Mouse (Mus musculus) heart, embryonic 10.5 days (tissue): ENCODE data around the gene Spo11. TPM values are rescaled to one million over a fixed set of nuclear protein-coding genes. Genes with fewer than 3 reads are reported as not detected.

ENCODE experiments used
- DNase-seq: peaks from one replicate; pipeline ENCODE4 v3.0.0-alpha.2; 2017; ENCODE audit warnings: low spot score
- H3K27ac ChIP-seq: fragments of 300-500 bp; sonication (generic); 2 replicates; pipeline ENCODE4 v1.5.1; 2016; ENCODE audit warnings: mild to moderate bottlenecking
- H3K27me3 ChIP-seq: fragments of 300-500 bp; sonication (generic); 2 replicates; pipeline ENCODE4 v1.6.1; 2016; ENCODE audit warnings: mild to moderate bottlenecking; ENCODE audit not compliant: poor library complexity, insufficient read depth, severe bottlenecking
- H3K36me3 ChIP-seq: fragments of 300-500 bp; sonication (generic); 2 replicates; pipeline ENCODE4 v1.6.1; 2016; ENCODE audit warnings: mild to moderate bottlenecking, moderate library complexity
- H3K4me1 ChIP-seq: fragments of 300-500 bp; sonication (generic); 2 replicates; pipeline ENCODE4 v1.6.1; 2016; ENCODE audit warnings: mild to moderate bottlenecking
- H3K4me3 ChIP-seq: fragments of 300-500 bp; sonication (generic); 2 replicates; pipeline ENCODE4 v1.5.1; 2016; ENCODE audit warnings: mild to moderate bottlenecking, moderate library complexity
- H3K9me3 ChIP-seq: fragments of 300-500 bp; sonication (generic); 2 replicates; pipeline ENCODE4 v1.6.1; 2016; ENCODE audit warnings: mild to moderate bottlenecking, moderate library complexity
- WGBS: fragments of 180-500 bp; shearing (Covaris S2); methylation state at CpG from one replicate; pipeline ENCODE4 v1.1.7; 2016; 5-methylcytosine and 5-hydroxymethylcytosine counted together
- polyA plus RNA-seq: library from polyadenylated mRNA; unstranded; fragments of >200 nt; fragmentation: Nextera tagmentation; extraction: Ambion mirVana; gene quantifications from 2 replicates; pipeline ENCODE4 v1.2.1, GENCODE M21; 2016

Spo11 gene
- polyA plus RNA-seq, 1 experiment from 2014 or later = 0.20 TPM

- WGBS = 76% methylated on average over 5 of the region's 5 CpGs
Observed at GRCm38 (mm10) chr2:172966480-172966879, 11.0 kb upstream of the Spo11 start.

GRCm38 (mm10) chr2:172971865-172972264 lies 5.6 kb upstream of the Spo11 start:
- 87% methylated on average over 2 of the region's 2 CpGs for WGBS
- no peaks in the 10 kb centered on the region for H3K27me3 ChIP-seq
- peaks cover 27% of the 10 kb centered on the region for H3K4me1 ChIP-seq
- H3K27ac ChIP-seq = no peak overlapping the region
- no peaks in the 10 kb centered on the region for H3K9me3 ChIP-seq
- H3K4me3 ChIP-seq = no peak overlapping the region
- no peak for DNase-seq
- no peaks in the 10 kb centered on the region for H3K36me3 ChIP-seq

More at GRCm38 (mm10) chr2:172966480-172966879, 11.0 kb upstream of the Spo11 start:
- no peak for DNase-seq
- no peaks in the 10 kb centered on the region for H3K36me3 ChIP-seq
- H3K27me3 ChIP-seq = no peaks in the 10 kb centered on the region
- H3K4me3 ChIP-seq = no peak overlapping the region
- no peaks in the 10 kb centered on the region for H3K9me3 ChIP-seq
- no peak overlapping the region for H3K27ac ChIP-seq
- peaks cover 16% of the 10 kb centered on the region for H3K4me1 ChIP-seq

GRCm38 (mm10) chr2:172973806-172974565 lies 3.5 kb upstream of the Spo11 start:
- H3K4me3 ChIP-seq = no peak overlapping the region
- no peaks in the 10 kb centered on the region for H3K36me3 ChIP-seq
- H3K9me3 ChIP-seq = no peaks in the 10 kb centered on the region
- peaks cover 40% of the 10 kb centered on the region for H3K4me1 ChIP-seq
- 17% methylated on average over 7 of the region's 7 CpGs for WGBS
- no peak for DNase-seq
- no peaks in the 10 kb centered on the region; the same call in 1 of the 2 replicates for H3K27me3 ChIP-seq
- H3K27ac ChIP-seq = no peak overlapping the region

GRCm38 (mm10) chr2:172974701-172975100 lies 2.8 kb upstream of the Spo11 start:
- no peak for DNase-seq
- 40% methylated on average over 7 of the region's 7 CpGs for WGBS
- peaks cover 40% of the 10 kb centered on the region for H3K4me1 ChIP-seq
- no peaks in the 10 kb centered on the region for H3K9me3 ChIP-seq
- H3K27me3 ChIP-seq = no peaks in the 10 kb centered on the region; the same call in 1 of the 2 replicates
- H3K4me3 ChIP-seq = no peak overlapping the region
- H3K27ac ChIP-seq = no peak overlapping the region
- H3K36me3 ChIP-seq = no peaks in the 10 kb centered on the region

- no peak for DNase-seq
- Histone ChIP-seq H3K9me3 (no peaks in the 10 kb centered on the region), H3K27me3 (no peaks in the 10 kb centered on the region; the same call in 1 of the 2 replicates), H3K27ac (no peak overlapping the region), H3K4me3 (no peak overlapping the region), H3K4me1 (peaks cover 40% of the 10 kb centered on the region), H3K36me3 (no peaks in the 10 kb centered on the region)
- WGBS = 67% methylated on average over 6 of the region's 6 CpGs
Observed at GRCm38 (mm10) chr2:172975159-172975558, 2.3 kb upstream of the Spo11 start.

GRCm38 (mm10) chr2:172976661-172977238 lies 750 bp upstream of the Spo11 start:
- H3K27me3 ChIP-seq = no peaks in the 10 kb centered on the region; the same call in 1 of the 2 replicates
- H3K36me3 ChIP-seq = no peaks in the 10 kb centered on the region
- peak overlapping the region; percentile 83 for H3K27ac ChIP-seq
- H3K4me1 ChIP-seq = peaks cover 40% of the 10 kb centered on the region
- H3K9me3 ChIP-seq = no peaks in the 10 kb centered on the region
- WGBS = 30% methylated on average over 7 of the region's 7 CpGs
- H3K4me3 ChIP-seq = peak overlapping the region; percentile 47; the same call in 1 of the 2 replicates
- no peak for DNase-seq

- no peak for DNase-seq
- Histone ChIP-seq H3K27ac (peak overlapping the region; percentile 83; the same call in 1 of the 2 replicates), H3K36me3 (no peaks in the 10 kb centered on the region), H3K4me3 (no peak overlapping the region), H3K9me3 (no peaks in the 10 kb centered on the region), H3K27me3 (no peaks in the 10 kb centered on the region; the same call in 1 of the 2 replicates), H3K4me1 (peaks cover 46% of the 10 kb centered on the region)
- 45% methylated on average over 4 of the region's 4 CpGs for WGBS
Observed at GRCm38 (mm10) chr2:172978131-172978633, 682 bp downstream of the Spo11 start.

- Histone ChIP-seq H3K36me3 (no peaks in the 10 kb centered on the region), H3K9me3 (no peaks in the 10 kb centered on the region), H3K4me1 (peaks cover 35% of the 10 kb centered on the region), H3K4me3 (no peak overlapping the region), H3K27ac (no peak overlapping the region), H3K27me3 (no peaks in the 10 kb centered on the region; the same call in 1 of the 2 replicates)
- 88% methylated on average over 43 of the region's 43 CpGs for WGBS
- no peak for DNase-seq
Observed at GRCm38 (mm10) chr2:172979666-172980345, 2.3 kb downstream of the Spo11 start.

GRCm38 (mm10) chr2:172982776-172983561 lies 5.5 kb downstream of the Spo11 start:
- Histone ChIP-seq H3K27me3 (peaks cover 8% of the 10 kb centered on the region), H3K4me3 (no peak overlapping the region), H3K9me3 (no peaks in the 10 kb centered on the region), H3K27ac (no peak overlapping the region), H3K36me3 (no peaks in the 10 kb centered on the region), H3K4me1 (peaks cover 11% of the 10 kb centered on the region)
- DNase-seq = no peak
- 30% methylated on average over 9 of the region's 9 CpGs for WGBS

- Histone ChIP-seq H3K27me3 (peaks cover 6% of the 10 kb centered on the region; the same call in 1 of the 2 replicates), H3K36me3 (no peaks in the 10 kb centered on the region), H3K27ac (no peak overlapping the region), H3K9me3 (no peaks in the 10 kb centered on the region), H3K4me3 (no peak overlapping the region), H3K4me1 (peaks cover 9% of the 10 kb centered on the region)
- WGBS = 73% methylated on average over 6 of the region's 6 CpGs
- no peak for DNase-seq
Observed at GRCm38 (mm10) chr2:172990161-172990560, 12.7 kb downstream of the Spo11 start.

- H3K27ac ChIP-seq = no peak overlapping the region; the same call in 1 of the 2 replicates
- no peak overlapping the region for H3K4me3 ChIP-seq
- no peak for DNase-seq
- H3K27me3 ChIP-seq = no peaks in the 10 kb centered on the region
- H3K4me1 ChIP-seq = peaks cover 19% of the 10 kb centered on the region
- WGBS = 17% methylated on average over 4 of the region's 4 CpGs
- peaks cover under 1% of the 10 kb centered on the region; the same call in 1 of the 2 replicates for H3K36me3 ChIP-seq
- no peaks in the 10 kb centered on the region for H3K9me3 ChIP-seq
Observed at GRCm38 (mm10) chr2:172996207-172996606, 18.7 kb downstream of the Spo11 start.

- no peak overlapping the region for H3K27ac ChIP-seq
- no peak overlapping the region for H3K4me3 ChIP-seq
- peaks cover 26% of the 10 kb centered on the region for H3K4me1 ChIP-seq
- peaks cover 15% of the 10 kb centered on the region for H3K36me3 ChIP-seq
- no peaks in the 10 kb centered on the region for H3K9me3 ChIP-seq
- WGBS = 60% methylated on average over 11 of the region's 11 CpGs
- no peak for DNase-seq
- no peaks in the 10 kb centered on the region for H3K27me3 ChIP-seq
Observed at GRCm38 (mm10) chr2:172997748-172998147, 20.2 kb downstream of the Spo11 start.
